Mouse (Mus musculus) heart, adult 2 months (tissue): Measurements from ENCODE around the gene Ccdc60.

Experiments used
- CTCF ChIP-seq: fragments of 200-600 bp; IDR thresholded peaks from 2 replicates; pipeline ENCODE4 v1.8.1; 2022; ENCODE audit warnings: antibody characterized with exemption, mild to moderate bottlenecking, moderate library complexity
- POLR2A ChIP-seq: fragments of 200-500 bp; IDR thresholded peaks from 2 replicates; pipeline ENCODE4 v1.6.1; 2011; ENCODE audit warnings: mild to moderate bottlenecking, low read depth, low read length, control low read depth; ENCODE audit not compliant: insufficient read depth

DNA sequence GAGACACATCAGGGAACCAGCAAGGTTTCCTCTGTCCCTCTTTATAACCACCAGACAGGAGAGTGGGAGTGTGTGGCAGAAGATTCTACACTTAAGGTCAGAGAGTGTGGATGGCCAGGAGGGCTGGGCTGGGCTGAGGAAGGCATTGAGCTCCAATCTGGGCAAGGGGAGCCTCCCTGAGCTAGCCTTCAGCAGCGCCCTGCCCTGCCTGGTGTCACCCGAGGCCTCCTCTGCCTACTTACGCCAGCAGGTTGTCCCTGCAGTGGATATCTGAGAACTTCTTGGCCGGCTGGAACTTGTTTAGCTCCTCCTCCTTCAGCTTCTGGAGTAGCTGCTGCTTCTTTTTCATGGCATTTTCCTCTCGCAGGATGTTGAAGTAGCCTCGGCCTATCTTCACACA lies 99.0 kb downstream of the Ccdc60 start:
- TF ChIP-seq CTCF (no peak), POLR2A (no peak)
